Mouse (Mus musculus): Measurements from ENCODE around the gene Tspan8. TPM values are rescaled to one million over a fixed set of nuclear protein-coding genes. Genes with fewer than 3 reads are reported as not detected.

Gene Tspan8
- 81.0 and 85.8 TPM in 2 replicates for polyA plus RNA-seq (2015; fragmentation: Nextera tagmentation; extraction: Ambion mirVana)

DNA sequence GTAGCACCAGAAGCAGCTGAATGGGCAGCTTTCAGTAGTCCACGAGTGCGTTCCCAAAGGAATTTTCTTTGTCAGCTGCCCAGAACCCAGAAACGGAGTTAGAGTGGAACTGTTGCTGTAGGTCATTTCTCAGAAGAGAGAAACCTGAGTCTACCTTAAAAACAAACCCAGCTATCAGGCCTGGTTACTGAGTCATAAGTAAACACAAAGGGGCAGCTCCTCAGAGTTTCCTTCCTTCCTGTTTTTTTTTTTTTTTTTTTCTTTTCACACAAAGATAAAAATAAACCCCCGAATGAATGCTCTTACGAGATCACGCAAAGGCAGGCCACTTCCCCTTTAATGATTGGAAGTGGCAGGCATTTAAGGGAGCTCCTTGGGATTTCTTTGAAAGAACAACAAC is at the start of gene Tspan8:
Tspan8 (plus strand) TSS at position 322 of the 400 bp plus-strand sequence.
- Histone ChIP-seq H3K36me3 (no peaks in the 10 kb centered on the region), H3K9ac (peak within 1 kb of the TSS; percentile 7; the same call in 1 of the 2 replicates), H3K4me3 (peak within 1 kb of the TSS; percentile 30), H3K4me2 (peak within 1 kb of the TSS; percentile 41), H3K27ac (peak within 1 kb of the TSS; percentile 81), H3K4me1 (peaks cover 12% of the 10 kb centered on the region; the same call in 1 of the 2 replicates), H3K27me3 (no peaks in the 10 kb centered on the region), H3K9me3 (no peaks in the 10 kb centered on the region)
- ATAC-seq (ENCODE audit: borderline replicate concordance, extremely low read depth, low FRiP score, low TSS enrichment) = peak; percentile 55; the same call in 1 of the 2 replicates
- 26% methylated on average over 6 of the region's 6 CpGs for WGBS

DNA sequence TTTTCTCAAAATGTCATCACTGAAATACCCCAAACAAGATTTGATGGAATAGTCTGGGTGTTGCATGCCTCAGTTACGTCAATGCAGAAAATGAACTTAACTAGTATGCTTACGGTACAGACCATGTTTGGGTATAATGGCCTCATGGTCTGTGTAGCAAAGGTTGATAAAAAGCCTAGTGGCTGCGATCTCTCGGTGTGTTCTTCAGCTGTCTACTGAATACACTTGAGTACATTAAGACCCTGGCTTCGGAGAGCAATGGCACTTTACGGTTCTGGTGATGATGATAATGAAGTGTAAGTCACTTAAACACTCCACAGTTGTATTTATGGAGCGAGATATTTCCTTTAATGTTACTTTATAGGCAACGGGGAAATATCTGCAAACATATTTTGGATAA is 46.6 kb upstream of the Tspan8 start:
- Histone ChIP-seq H3K27me3 (no peaks in the 10 kb centered on the region), H3K9me3 (no peaks in the 10 kb centered on the region), H3K4me1 (0 out of 2 replicates have a peak, but pooled peaks cover 4% of the 10 kb centered on the region), H3K9ac (no peak overlapping the region), H3K4me2 (no peak overlapping the region), H3K36me3 (no peaks in the 10 kb centered on the region), H3K27ac (no peak overlapping the region), H3K4me3 (no peak overlapping the region)
- 77% methylated on average over 8 of the region's 8 CpGs for WGBS
- no peak for ATAC-seq (ENCODE audit: borderline replicate concordance, extremely low read depth, low FRiP score, low TSS enrichment)

DNA sequence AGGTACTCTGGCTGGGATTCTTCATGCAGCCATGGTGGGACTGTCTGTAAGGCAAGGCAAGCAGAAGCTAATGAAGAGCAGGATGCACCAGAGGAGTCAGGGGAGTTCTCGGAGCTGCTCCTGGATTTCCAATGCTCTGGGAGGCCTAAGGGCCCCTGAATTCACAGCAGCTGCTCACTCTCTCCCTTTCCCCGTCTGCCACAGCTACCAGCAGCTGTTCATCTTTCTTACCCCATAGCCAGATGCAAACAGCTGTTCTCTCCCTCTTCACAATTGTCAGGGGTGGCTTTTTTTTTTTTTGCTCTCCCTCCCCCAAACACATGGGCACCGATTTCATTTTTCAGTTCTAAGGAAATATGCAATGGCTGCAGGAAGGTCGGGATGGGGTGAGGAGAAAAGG is 42.2 kb upstream of the Tspan8 start:
- Histone ChIP-seq H3K4me2 (peak overlapping the region; percentile 20; the same call in 1 of the 2 replicates), H3K27ac (no peak overlapping the region), H3K27me3 (no peaks in the 10 kb centered on the region), H3K4me1 (peaks cover 17% of the 10 kb centered on the region; the same call in 1 of the 2 replicates), H3K36me3 (no peaks in the 10 kb centered on the region), H3K9me3 (no peaks in the 10 kb centered on the region), H3K4me3 (no peak overlapping the region), H3K9ac (no peak overlapping the region)
- 31% methylated on average over 4 of the region's 4 CpGs for WGBS
- peak; percentile 43; the same call in 1 of the 2 replicates for ATAC-seq (ENCODE audit: borderline replicate concordance, extremely low read depth, low FRiP score, low TSS enrichment)

DNA sequence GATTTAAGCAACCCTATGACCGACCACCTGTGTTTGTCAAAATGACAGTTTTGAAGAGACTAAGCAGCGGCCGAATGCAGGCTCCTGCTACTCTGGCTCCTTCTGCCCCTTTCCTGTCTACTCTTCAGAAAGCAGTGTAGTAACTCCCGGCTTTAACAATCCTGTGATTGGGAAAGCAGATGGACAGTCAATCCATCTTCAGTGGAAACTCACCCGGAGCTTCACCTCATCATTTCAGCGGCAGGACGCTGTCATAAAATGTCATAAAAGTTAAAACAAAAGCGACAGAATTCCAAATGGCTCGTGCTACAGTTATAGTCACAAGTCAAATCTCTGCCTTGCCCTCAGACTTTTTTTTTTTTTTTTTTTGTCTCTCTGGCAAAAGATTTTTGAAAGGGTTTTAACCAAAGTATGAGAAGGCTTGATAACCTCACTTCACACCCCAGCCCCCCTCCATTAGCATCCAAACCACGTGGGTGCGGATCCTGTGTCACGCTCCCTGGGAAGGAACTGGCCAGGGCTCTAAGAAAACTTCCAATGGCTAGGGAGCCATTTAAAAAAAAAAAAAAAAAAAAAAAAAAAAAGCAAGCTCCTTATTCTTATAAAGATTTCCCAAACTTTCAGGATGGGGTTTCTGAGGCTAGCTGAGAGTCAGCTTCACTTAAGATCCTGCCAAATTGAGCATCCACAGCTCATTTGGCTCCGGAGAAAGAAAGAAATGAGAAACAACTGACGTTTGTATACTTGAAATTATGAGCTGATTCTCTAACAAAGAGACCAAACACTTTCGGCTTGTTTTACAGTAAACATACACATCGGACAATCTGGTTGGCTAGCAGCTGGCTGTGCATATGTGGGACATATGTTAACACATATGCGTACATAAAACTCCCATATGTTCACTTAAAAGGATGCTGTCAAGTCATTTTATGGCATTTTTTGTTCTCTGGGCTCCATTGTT is 40.4 kb upstream of the Tspan8 start:
- ATAC-seq (ENCODE audit: borderline replicate concordance, extremely low read depth, low FRiP score, low TSS enrichment) = peak; percentile 88
- Histone ChIP-seq H3K36me3 (no peaks in the 10 kb centered on the region), H3K4me3 (no peak overlapping the region), H3K27ac (peak overlapping the region; percentile 41; the same call in 1 of the 2 replicates), H3K27me3 (no peaks in the 10 kb centered on the region), H3K9ac (no peak overlapping the region), H3K4me1 (peaks cover 17% of the 10 kb centered on the region; the same call in 1 of the 2 replicates), H3K9me3 (no peaks in the 10 kb centered on the region), H3K4me2 (peak overlapping the region; percentile 24; the same call in 1 of the 2 replicates)
- 24% methylated on average over 17 of the region's 17 CpGs for WGBS

DNA sequence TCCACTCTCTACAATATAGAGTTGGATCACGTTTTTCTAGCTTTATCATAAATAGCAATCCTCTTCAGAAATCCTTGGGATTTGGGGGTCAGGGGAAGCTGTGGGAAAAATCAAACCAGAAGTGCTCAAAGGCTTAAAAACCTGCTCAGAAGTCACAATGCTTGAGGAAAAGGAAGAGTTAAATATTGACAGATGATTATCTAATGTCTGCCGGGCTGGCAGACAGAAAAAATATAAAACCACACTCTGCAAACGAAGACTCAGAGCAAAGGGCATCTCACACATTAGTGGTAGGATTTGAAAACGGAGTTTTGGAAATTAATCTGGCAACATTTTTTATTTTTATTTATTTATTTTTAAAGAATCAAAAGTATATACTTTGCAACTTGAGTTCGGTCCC is 39.3 kb upstream of the Tspan8 start:
- Histone ChIP-seq H3K4me2 (no peak overlapping the region), H3K27ac (no peak overlapping the region), H3K27me3 (no peaks in the 10 kb centered on the region), H3K4me1 (peaks cover 17% of the 10 kb centered on the region; the same call in 1 of the 2 replicates), H3K36me3 (no peaks in the 10 kb centered on the region), H3K9ac (no peak overlapping the region), H3K4me3 (no peak overlapping the region), H3K9me3 (no peaks in the 10 kb centered on the region)
- ATAC-seq (ENCODE audit: borderline replicate concordance, extremely low read depth, low FRiP score, low TSS enrichment) = no peak
- 32% methylated on average over 5 of the region's 5 CpGs for WGBS

DNA sequence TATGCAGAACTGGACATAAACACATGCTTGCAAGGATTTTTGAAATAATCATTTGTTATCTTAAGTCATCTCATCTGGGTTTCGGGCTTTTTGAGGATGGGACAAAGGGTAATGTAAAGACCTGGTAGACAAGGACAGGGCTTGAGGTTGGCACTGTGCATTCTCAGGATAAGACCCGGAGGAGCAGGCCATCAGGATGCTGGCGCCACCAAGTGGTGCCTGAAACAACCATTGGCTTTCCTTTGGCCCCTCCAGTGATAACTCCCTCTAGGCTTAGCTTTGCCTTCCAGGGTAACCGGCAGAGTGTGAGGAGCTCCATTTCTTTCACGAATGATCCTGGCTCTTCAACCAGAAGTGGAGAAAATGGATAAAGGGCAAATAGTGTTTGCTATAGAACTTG is 38.0 kb upstream of the Tspan8 start:
- no peaks in the 10 kb centered on the region for H3K36me3 ChIP-seq
- WGBS = 50% methylated on average over 5 of the region's 5 CpGs
- no peak for ATAC-seq (ENCODE audit: borderline replicate concordance, extremely low read depth, low FRiP score, low TSS enrichment)
- no peak overlapping the region for H3K4me2 ChIP-seq
- no peak overlapping the region for H3K9ac ChIP-seq
- no peaks in the 10 kb centered on the region for H3K27me3 ChIP-seq
- no peak overlapping the region for H3K27ac ChIP-seq
- H3K4me1 ChIP-seq = peaks cover 17% of the 10 kb centered on the region; the same call in 1 of the 2 replicates
- no peak overlapping the region for H3K4me3 ChIP-seq
- H3K9me3 ChIP-seq = no peaks in the 10 kb centered on the region

DNA sequence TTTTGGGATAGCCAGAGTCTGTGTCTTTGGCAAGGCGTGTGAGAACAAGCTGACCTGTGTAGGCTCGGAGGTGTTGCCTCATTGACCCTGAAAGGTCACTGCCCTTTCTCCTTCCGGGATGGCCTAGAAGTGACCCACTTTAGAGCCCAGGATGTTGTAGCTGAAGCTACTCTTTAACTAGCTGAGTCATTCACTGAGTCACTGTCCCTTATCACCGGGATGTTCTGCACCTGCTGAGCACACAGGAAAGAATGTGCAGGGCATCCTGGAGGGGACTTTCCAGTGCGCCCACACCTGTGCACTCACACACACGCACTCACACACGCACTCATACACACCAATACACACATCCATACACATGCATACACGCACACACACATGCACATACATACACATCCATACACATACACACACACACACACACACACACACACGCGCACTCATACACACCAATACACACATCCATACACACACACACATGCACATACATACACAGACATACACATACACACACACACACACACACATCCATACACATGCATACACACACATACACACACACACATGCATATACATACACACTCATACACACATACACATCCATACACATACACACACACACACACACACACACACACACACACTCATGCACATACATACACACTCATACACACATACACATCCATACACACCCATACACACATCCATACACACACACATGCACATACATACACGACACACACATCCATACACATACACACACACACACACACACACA is 36.2 kb upstream of the Tspan8 start:
- H3K4me1 ChIP-seq = peaks cover 9% of the 10 kb centered on the region; the same call in 1 of the 2 replicates
- no peaks in the 10 kb centered on the region for H3K9me3 ChIP-seq
- H3K27ac ChIP-seq = no peak overlapping the region
- no peak overlapping the region for H3K4me3 ChIP-seq
- 69% methylated on average over 11 of the region's 11 CpGs for WGBS
- H3K27me3 ChIP-seq = no peaks in the 10 kb centered on the region
- H3K36me3 ChIP-seq = no peaks in the 10 kb centered on the region
- H3K4me2 ChIP-seq = no peak overlapping the region
- ATAC-seq (ENCODE audit: borderline replicate concordance, extremely low read depth, low FRiP score, low TSS enrichment) = no peak
- H3K9ac ChIP-seq = no peak overlapping the region

DNA sequence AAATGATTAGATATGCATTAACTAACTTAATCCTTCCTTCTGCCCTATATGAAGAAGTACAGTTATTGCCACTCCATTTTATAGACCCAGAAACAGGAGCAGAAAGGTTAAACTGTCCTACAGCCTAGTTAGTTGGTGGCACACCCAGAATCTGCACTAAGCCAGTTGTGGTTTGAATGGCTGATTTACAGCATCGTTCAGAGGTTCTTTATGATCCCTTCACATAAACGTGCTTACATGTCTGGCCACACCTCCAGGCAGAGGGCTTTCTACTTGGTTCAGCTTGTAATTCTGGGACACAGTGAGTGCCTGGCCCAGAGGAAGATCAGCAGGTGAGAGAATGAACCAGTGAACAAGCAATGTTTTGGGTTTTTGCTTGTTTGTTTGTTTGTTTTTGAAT is 33.4 kb upstream of the Tspan8 start:
- no peak for ATAC-seq (ENCODE audit: borderline replicate concordance, extremely low read depth, low FRiP score, low TSS enrichment)
- Histone ChIP-seq H3K9me3 (no peaks in the 10 kb centered on the region), H3K4me3 (no peak overlapping the region), H3K27ac (no peak overlapping the region), H3K36me3 (no peaks in the 10 kb centered on the region), H3K4me1 (no peaks in the 10 kb centered on the region), H3K9ac (no peak overlapping the region), H3K27me3 (no peaks in the 10 kb centered on the region), H3K4me2 (no peak overlapping the region)
- 65% methylated on average over 2 of the region's 2 CpGs for WGBS

DNA sequence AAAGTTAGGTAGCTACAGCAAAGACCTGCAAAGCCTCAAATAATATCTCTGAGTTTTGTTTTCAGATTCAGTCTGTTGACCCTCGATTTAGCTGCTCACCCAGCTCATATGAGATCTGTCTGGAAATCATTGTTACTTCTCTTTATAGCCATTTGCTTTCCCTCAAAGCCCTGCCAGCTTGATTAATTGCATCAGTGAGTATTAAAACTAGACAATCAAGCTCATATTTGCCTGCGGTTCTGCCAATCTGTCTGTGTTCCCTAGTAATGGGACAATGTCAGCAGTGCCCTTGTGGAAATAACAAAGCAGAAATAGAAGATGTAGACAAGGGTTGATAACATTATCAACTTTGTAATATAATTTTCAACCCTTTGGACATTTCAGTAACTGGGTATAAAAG is 25.8 kb upstream of the Tspan8 start:
- no peak for ATAC-seq (ENCODE audit: borderline replicate concordance, extremely low read depth, low FRiP score, low TSS enrichment)
- WGBS = 76% methylated on average over 2 of the region's 2 CpGs

DNA sequence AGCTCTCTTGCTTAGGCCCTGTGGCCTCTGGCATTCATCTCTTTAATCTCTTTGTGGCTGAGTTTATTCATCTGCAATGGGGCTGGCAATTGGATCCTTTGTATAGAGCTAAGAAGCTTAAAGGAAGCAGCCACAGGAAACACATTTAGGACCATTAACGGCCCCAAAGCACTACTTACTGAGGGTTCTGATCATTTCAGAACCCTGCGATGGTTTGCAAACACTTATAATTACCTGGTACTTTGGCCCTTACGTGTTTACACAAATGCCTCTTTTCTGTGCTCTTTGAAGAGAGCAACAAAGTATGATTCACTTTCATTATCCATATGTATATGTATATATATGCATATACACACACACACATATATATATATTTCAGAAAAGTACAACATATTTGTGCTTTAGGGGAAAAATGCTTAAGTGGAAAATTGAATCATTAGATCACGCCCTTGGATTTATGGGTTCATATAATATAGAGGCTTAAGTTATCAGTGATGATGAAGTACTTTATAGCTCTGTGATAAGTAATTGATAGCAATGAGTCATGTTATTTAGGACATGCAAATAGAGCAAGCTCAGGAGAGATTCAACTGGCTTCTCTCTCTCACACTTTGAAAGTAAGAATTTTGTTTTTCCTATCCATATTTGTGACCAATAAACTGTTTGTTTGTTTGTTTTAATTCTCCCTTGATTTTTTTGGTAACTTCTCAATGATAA is 20.4 kb upstream of the Tspan8 start:
- 77% methylated on average over 4 of the region's 4 CpGs for WGBS
- no peak for ATAC-seq (ENCODE audit: borderline replicate concordance, extremely low read depth, low FRiP score, low TSS enrichment)

More for the DNA sequence above, 25.8 kb upstream of the Tspan8 start:
- Histone ChIP-seq H3K4me3 (no peak overlapping the region), H3K9ac (no peak overlapping the region), H3K4me1 (no peaks in the 10 kb centered on the region), H3K27me3 (no peaks in the 10 kb centered on the region), H3K36me3 (no peaks in the 10 kb centered on the region), H3K4me2 (no peak overlapping the region), H3K9me3 (no peaks in the 10 kb centered on the region), H3K27ac (no peak overlapping the region)

DNA sequence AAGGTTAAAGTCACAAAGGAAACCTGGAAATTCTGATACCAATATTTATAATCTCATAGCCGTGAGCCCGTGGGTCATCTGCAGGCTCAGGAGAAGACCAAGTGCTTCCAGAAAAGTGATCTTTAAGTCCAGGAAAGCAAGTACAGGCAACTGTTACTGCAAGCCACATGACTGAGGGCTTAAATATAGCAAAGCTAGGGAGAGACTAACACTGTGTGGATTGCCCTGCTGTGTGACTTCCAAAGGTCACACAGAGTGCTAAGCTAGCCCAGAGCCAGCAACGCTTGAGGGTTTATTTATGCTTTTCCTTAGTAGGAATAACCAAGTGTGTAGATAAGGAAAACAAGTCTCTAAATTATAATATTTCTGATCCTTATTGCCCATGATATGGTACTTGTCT is 15.2 kb upstream of the Tspan8 start:
- WGBS = 58% methylated on average over 3 of the region's 3 CpGs
- ATAC-seq (ENCODE audit: borderline replicate concordance, extremely low read depth, low FRiP score, low TSS enrichment) = no peak
- Histone ChIP-seq H3K27me3 (no peaks in the 10 kb centered on the region), H3K36me3 (no peaks in the 10 kb centered on the region), H3K4me3 (no peak overlapping the region), H3K27ac (no peak overlapping the region), H3K9ac (no peak overlapping the region), H3K4me2 (no peak overlapping the region), H3K9me3 (no peaks in the 10 kb centered on the region), H3K4me1 (no peaks in the 10 kb centered on the region)

More for the DNA sequence above, 20.4 kb upstream of the Tspan8 start:
- Histone ChIP-seq H3K9ac (no peak overlapping the region), H3K4me2 (no peak overlapping the region), H3K27me3 (no peaks in the 10 kb centered on the region), H3K4me1 (no peaks in the 10 kb centered on the region), H3K27ac (no peak overlapping the region), H3K4me3 (no peak overlapping the region), H3K36me3 (no peaks in the 10 kb centered on the region), H3K9me3 (no peaks in the 10 kb centered on the region)
